Mouse (Mus musculus) testis, adult 2 months (tissue): ENCODE measurements around the gene Bhlhe41.

Experiments
- CTCF ChIP-seq: fragments of 200-500 bp; IDR thresholded peaks from 2 replicates; pipeline ENCODE4 v1.5.1; 2012; ENCODE audit warnings: low read depth, mild to moderate bottlenecking, inconsistent platforms, low read length, moderate library complexity; ENCODE audit not compliant: control insufficient read depth, insufficient read depth, insufficient replicate concordance
- POLR2A ChIP-seq: fragments of 200-500 bp; IDR thresholded peaks from 2 replicates; pipeline ENCODE4 v1.6.1; 2012; ENCODE audit warnings: low read depth, mild to moderate bottlenecking, inconsistent platforms, low read length, moderate library complexity; ENCODE audit not compliant: control insufficient read depth

GRCm38 (mm10) chr6:145870991-145871390, 5.6 kb upstream of the Bhlhe41 start:
- no peak for TF ChIP-seq CTCF
- TF ChIP-seq POLR2A, result no peak
